Mouse (Mus musculus) lung, embryonic 14.5 days (tissue): ENCODE measurements around the gene Arcn1. TPM values are rescaled to one million over a fixed set of nuclear protein-coding genes. Genes with fewer than 3 reads are reported as not detected.

Experiments
- ATAC-seq: fragments of 200-750 bp; cut with Nextera tagmentation; 2 replicates; pipeline ENCODE4 v1.8.0; 2017; ENCODE audit warnings: mild to moderate bottlenecking, moderate TSS enrichment, moderate library complexity; ENCODE audit not compliant: insufficient read depth
- DNase-seq: peaks from one replicate; pipeline ENCODE4 v3.0.0-alpha.2; 2015
- H3K27ac ChIP-seq: fragments of 300-500 bp; sonication (generic); 2 replicates; pipeline ENCODE4 v1.5.1; 2014; ENCODE audit warnings: low read depth, mild to moderate bottlenecking, moderate library complexity
- H3K27me3 ChIP-seq: fragments of 300-500 bp; sonication (generic); 2 replicates; pipeline ENCODE4 v1.6.1; 2014; ENCODE audit warnings: low read length, control low read depth; ENCODE audit not compliant: insufficient read depth
- H3K36me3 ChIP-seq: fragments of 300-500 bp; sonication (generic); 2 replicates; pipeline ENCODE4 v1.6.1; 2014; ENCODE audit warnings: control low read depth; ENCODE audit not compliant: insufficient read depth
- H3K4me1 ChIP-seq: fragments of 300-500 bp; sonication (generic); 2 replicates; pipeline ENCODE4 v1.6.1; 2014; ENCODE audit warnings: antibody characterized with exemption, control low read depth; ENCODE audit not compliant: insufficient read depth
- H3K4me2 ChIP-seq: fragments of 300-500 bp; sonication (generic); 2 replicates; pipeline ENCODE4 v1.6.1; 2014; ENCODE audit warnings: mild to moderate bottlenecking
- H3K4me3 ChIP-seq: fragments of 300-500 bp; sonication (generic); 2 replicates; pipeline ENCODE4 v1.5.1; 2014; ENCODE audit warnings: low read depth, low read length
- H3K9ac ChIP-seq: fragments of 300-500 bp; sonication (generic); 2 replicates; pipeline ENCODE4 v1.6.1; 2014
- H3K9me3 ChIP-seq: fragments of 300-500 bp; sonication (generic); 2 replicates; pipeline ENCODE4 v1.6.1; 2016; ENCODE audit warnings: low read depth, low read length, control low read depth
- CTCF ChIP-seq: IDR thresholded peaks from 2 replicates; pipeline ENCODE4 v1.5.1; 2016; ENCODE audit warnings: antibody characterized with exemption, low read depth
- WGBS: fragments of 180-500 bp; shearing (Covaris S2); extraction: QIAGEN DNeasy Blood & Tissue Kit; methylation state at CpG from one replicate; pipeline ENCODE4 v1.1.7; 2014; 5-methylcytosine and 5-hydroxymethylcytosine counted together
- polyA plus RNA-seq: library from polyadenylated mRNA; unstranded; fragments of >200 nt; fragmentation: Nextera tagmentation; extraction: Ambion mirVana; gene quantifications from 2 replicates; pipeline ENCODE4 v1.2.1, GENCODE M21; 2014

The Arcn1 gene
- polyA plus RNA-seq, 1 experiment from 2014 or later: 224 TPM

GRCm38 (mm10) chr9:44721154-44721876 is 46.3 kb downstream of the Arcn1 start:
- Histone ChIP-seq H3K4me3 (peak overlapping the region; percentile 67), H3K4me1 (peaks cover 29% of the 10 kb centered on the region)
- WGBS: under 1% methylated on average over 40 of the region's 40 CpGs

GRCm38 (mm10) chr9:44720358-44721153 is 47.1 kb downstream of the Arcn1 start:
- H3K4me2 ChIP-seq: peak overlapping the region; percentile 84
- TF ChIP-seq CTCF: no peak
- no peaks in the 10 kb centered on the region for H3K27me3 ChIP-seq
- peaks cover 25% of the 10 kb centered on the region for H3K4me1 ChIP-seq
- H3K27ac ChIP-seq: peak overlapping the region; percentile 43
- H3K9ac ChIP-seq: peak overlapping the region; percentile 72
- H3K9me3 ChIP-seq: no peaks in the 10 kb centered on the region
- WGBS: 13% methylated on average over 9 of the region's 9 CpGs
- H3K4me3 ChIP-seq: peak overlapping the region; percentile 67
- ATAC-seq (peak; percentile 15; the same call in 1 of the 2 replicates), DNase-seq (no peak)
- peaks cover 25% of the 10 kb centered on the region for H3K36me3 ChIP-seq

More at GRCm38 (mm10) chr9:44721154-44721876, 46.3 kb downstream of the Arcn1 start:
- DNase-seq: peak; percentile 91
- no peaks in the 10 kb centered on the region for H3K27me3 ChIP-seq
- H3K27ac ChIP-seq: peak overlapping the region; percentile 43
- peak overlapping the region; percentile 84 for H3K4me2 ChIP-seq
- ATAC-seq: peak; percentile 77
- H3K9ac ChIP-seq: peak overlapping the region; percentile 72
- no peaks in the 10 kb centered on the region for H3K9me3 ChIP-seq
- TF ChIP-seq CTCF: peak; percentile 50
- H3K36me3 ChIP-seq: peaks cover 23% of the 10 kb centered on the region

GRCm38 (mm10) chr9:44719632-44720357 is 47.9 kb downstream of the Arcn1 start:
- WGBS: 65% methylated on average over 8 of the region's 8 CpGs
- peak overlapping the region; percentile 72 for H3K9ac ChIP-seq

GRCm38 (mm10) chr9:44718937-44719631 is 48.6 kb downstream of the Arcn1 start:
- TF ChIP-seq CTCF: no peak
- Histone ChIP-seq H3K27me3 (no peaks in the 10 kb centered on the region), H3K4me1 (peaks cover 17% of the 10 kb centered on the region)

More at GRCm38 (mm10) chr9:44719632-44720357, 47.9 kb downstream of the Arcn1 start:
- Histone ChIP-seq H3K4me2 (peak overlapping the region; percentile 84), H3K9me3 (no peaks in the 10 kb centered on the region), H3K36me3 (peaks cover 31% of the 10 kb centered on the region), H3K4me1 (peaks cover 22% of the 10 kb centered on the region), H3K4me3 (peak overlapping the region; percentile 67), H3K27ac (no peak overlapping the region), H3K27me3 (no peaks in the 10 kb centered on the region)
- ATAC-seq (no peak), DNase-seq (no peak)
- TF ChIP-seq CTCF: no peak

GRCm38 (mm10) chr9:44717822-44718242 is 49.8 kb downstream of the Arcn1 start:
- 84% methylated on average over 10 of the region's 10 CpGs for WGBS
- peaks cover 6% of the 10 kb centered on the region; the same call in 1 of the 2 replicates for H3K4me1 ChIP-seq
- H3K27me3 ChIP-seq: no peaks in the 10 kb centered on the region
- DNase-seq (no peak), ATAC-seq (no peak)
- H3K36me3 ChIP-seq: peaks cover 45% of the 10 kb centered on the region
- no peak overlapping the region for H3K4me3 ChIP-seq
- H3K9ac ChIP-seq: no peak overlapping the region
- H3K4me2 ChIP-seq: no peak overlapping the region
- H3K9me3 ChIP-seq: no peaks in the 10 kb centered on the region
- no peak for TF ChIP-seq CTCF
- H3K27ac ChIP-seq: no peak overlapping the region

More at GRCm38 (mm10) chr9:44718937-44719631, 48.6 kb downstream of the Arcn1 start:
- Histone ChIP-seq H3K4me2 (no peak overlapping the region), H3K9ac (no peak overlapping the region), H3K36me3 (peaks cover 38% of the 10 kb centered on the region), H3K27ac (no peak overlapping the region), H3K4me3 (no peak overlapping the region), H3K9me3 (no peaks in the 10 kb centered on the region)
- WGBS: 88% methylated on average over 12 of the region's 12 CpGs
- ATAC-seq (no peak), DNase-seq (no peak)
